Mouse (Mus musculus) liver, embryonic 16.5 days (tissue): ENCODE data around the gene Anks1b. TPM values are rescaled to one million over a fixed set of nuclear protein-coding genes. Genes with fewer than 3 reads are reported as not detected.

Source experiments
- ATAC-seq: fragments of 200-750 bp; cut with Nextera tagmentation; 2 replicates; pipeline ENCODE4 v1.8.0; 2017; ENCODE audit warnings: low read depth, mild to moderate bottlenecking, moderate number of reproducible peaks, moderate library complexity
- H3K27ac ChIP-seq: fragments of 300-500 bp; sonication (generic); 2 replicates; pipeline ENCODE4 v1.5.1; 2014; ENCODE audit warnings: mild to moderate bottlenecking, low read length
- H3K27me3 ChIP-seq: fragments of 300-500 bp; sonication (generic); 2 replicates; pipeline ENCODE4 v1.6.1; 2014; ENCODE audit warnings: low read depth, low read length, mixed read lengths; ENCODE audit not compliant: control insufficient read depth, insufficient read depth
- H3K36me3 ChIP-seq: fragments of 300-500 bp; sonication (generic); 2 replicates; pipeline ENCODE4 v1.6.1; 2014; ENCODE audit warnings: mild to moderate bottlenecking; ENCODE audit not compliant: control insufficient read depth, insufficient read depth
- H3K4me1 ChIP-seq: fragments of 300-500 bp; sonication (generic); 2 replicates; pipeline ENCODE4 v1.6.1; 2014; ENCODE audit warnings: low read depth, low read length, mixed read lengths; ENCODE audit not compliant: control insufficient read depth
- H3K4me2 ChIP-seq: fragments of 300-500 bp; sonication (generic); 2 replicates; pipeline ENCODE4 v1.6.1; 2014; ENCODE audit warnings: low read depth, low read length, mixed read lengths
- H3K4me3 ChIP-seq: fragments of 300-500 bp; sonication (generic); 2 replicates; pipeline ENCODE4 v1.5.1; 2014; ENCODE audit warnings: low read depth, mild to moderate bottlenecking, low read length
- H3K9ac ChIP-seq: fragments of 300-500 bp; sonication (generic); 2 replicates; pipeline ENCODE4 v1.6.1; 2014; ENCODE audit warnings: low read depth, low read length
- H3K9me3 ChIP-seq: fragments of 300-500 bp; sonication (generic); replicated peaks from 2 replicates; pipeline ENCODE4 v1.6.1; 2016; ENCODE audit warnings: low read length; ENCODE audit not compliant: control insufficient read depth
- WGBS: fragments of 180-500 bp; shearing (Covaris S2); extraction: QIAGEN DNeasy Blood & Tissue Kit; methylation state at CpG from one replicate; pipeline ENCODE4 v1.1.7; 2014; ENCODE audit not compliant: insufficient replicate concordance; 5-methylcytosine and 5-hydroxymethylcytosine counted together
- polyA plus RNA-seq: library from polyadenylated mRNA; unstranded; fragments of >200 nt; fragmentation: Nextera tagmentation; extraction: Ambion mirVana; gene quantifications from 2 replicates; pipeline ENCODE4 v1.2.1, GENCODE M21; 2015

Anks1b gene
- polyA plus RNA-seq, 1 experiment from 2014 or later, result not detected

DNA sequence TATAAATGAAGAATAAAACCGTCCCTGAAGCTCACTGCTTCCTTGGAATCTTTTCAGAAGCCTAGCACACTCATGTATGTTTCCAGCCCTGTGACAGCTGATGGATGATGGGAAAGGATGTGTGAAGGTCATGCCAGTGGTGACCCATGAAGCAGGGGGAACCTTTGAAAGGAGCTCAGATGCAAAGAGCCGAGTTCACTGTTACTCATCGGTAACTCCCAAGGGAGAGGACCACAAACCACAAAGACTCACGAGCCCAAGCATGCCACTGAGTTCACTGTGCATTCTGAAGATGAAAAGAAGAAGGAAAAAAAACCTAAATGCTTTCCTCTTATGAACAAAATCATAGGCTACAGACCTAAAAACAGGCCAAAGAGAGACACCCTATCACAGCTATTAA lies 859.5 kb downstream of the Anks1b start:
- Histone ChIP-seq H3K4me3 (no peak overlapping the region), H3K36me3 (no peaks in the 10 kb centered on the region), H3K4me1 (no peaks in the 10 kb centered on the region), H3K27ac (no peak overlapping the region), H3K9ac (no peak overlapping the region), H3K9me3 (no peaks in the 10 kb centered on the region), H3K4me2 (no peak overlapping the region), H3K27me3 (no peaks in the 10 kb centered on the region)
- 35% methylated on average over 4 of the region's 4 CpGs for WGBS
- ATAC-seq, result no peak

DNA sequence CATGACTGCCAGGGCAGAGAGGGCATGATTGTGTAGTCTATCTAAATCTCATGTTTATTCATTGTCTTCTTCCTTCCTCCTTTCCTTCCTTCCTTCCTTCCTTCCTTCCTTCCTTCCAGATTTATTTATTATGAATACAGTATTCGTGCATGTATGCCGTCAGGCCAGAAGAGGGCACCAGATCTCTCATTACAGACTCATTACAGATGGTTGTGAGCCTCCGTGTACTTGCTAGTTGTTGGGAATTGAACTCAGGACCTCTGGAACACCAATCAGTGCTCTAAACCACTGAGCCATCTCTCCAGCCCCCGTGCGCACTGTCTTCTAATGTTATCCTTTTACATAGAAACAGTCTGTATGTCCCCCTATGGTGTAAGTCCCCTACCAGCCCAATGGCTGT lies 860.3 kb downstream of the Anks1b start:
- no peaks in the 10 kb centered on the region for H3K4me1 ChIP-seq
- WGBS, result 18% methylated on average over 5 of the region's 5 CpGs
- no peak for ATAC-seq

GRCm38 (mm10) chr10:90738475-90738874 lies 865.2 kb downstream of the Anks1b start:
- H3K36me3 ChIP-seq, result no peaks in the 10 kb centered on the region
- H3K27ac ChIP-seq, result no peak overlapping the region
- no peak for ATAC-seq
- H3K9me3 ChIP-seq, result no peaks in the 10 kb centered on the region
- H3K4me2 ChIP-seq, result no peak overlapping the region
- H3K4me1 ChIP-seq, result no peaks in the 10 kb centered on the region
- H3K9ac ChIP-seq, result no peak overlapping the region
- 47% methylated on average over 2 of the region's 2 CpGs for WGBS
- H3K27me3 ChIP-seq, result no peaks in the 10 kb centered on the region
- no peak overlapping the region for H3K4me3 ChIP-seq

More for the DNA sequence above, 860.3 kb downstream of the Anks1b start:
- Histone ChIP-seq H3K9me3 (no peaks in the 10 kb centered on the region), H3K36me3 (no peaks in the 10 kb centered on the region), H3K9ac (no peak overlapping the region), H3K27ac (no peak overlapping the region), H3K27me3 (no peaks in the 10 kb centered on the region), H3K4me2 (no peak overlapping the region), H3K4me3 (no peak overlapping the region)

GRCm38 (mm10) chr10:90740956-90741355 lies 867.6 kb downstream of the Anks1b start:
- Histone ChIP-seq H3K27me3 (no peaks in the 10 kb centered on the region), H3K4me1 (no peaks in the 10 kb centered on the region), H3K4me2 (no peak overlapping the region), H3K36me3 (no peaks in the 10 kb centered on the region), H3K27ac (no peak overlapping the region), H3K4me3 (no peak overlapping the region), H3K9me3 (no peaks in the 10 kb centered on the region), H3K9ac (no peak overlapping the region)
- 70% methylated on average over 5 of the region's 5 CpGs for WGBS
- no peak for ATAC-seq

- Histone ChIP-seq H3K9ac (no peak overlapping the region), H3K9me3 (no peaks in the 10 kb centered on the region), H3K4me2 (no peak overlapping the region), H3K27ac (no peak overlapping the region), H3K4me1 (no peaks in the 10 kb centered on the region), H3K4me3 (no peak overlapping the region), H3K36me3 (no peaks in the 10 kb centered on the region), H3K27me3 (no peaks in the 10 kb centered on the region)
- ATAC-seq, result no peak
- WGBS, result 69% methylated on average over 5 of the region's 5 CpGs
These were observed 878.6 kb downstream of the Anks1b start for GRCm38 (mm10) chr10:90751889-90752288.

DNA sequence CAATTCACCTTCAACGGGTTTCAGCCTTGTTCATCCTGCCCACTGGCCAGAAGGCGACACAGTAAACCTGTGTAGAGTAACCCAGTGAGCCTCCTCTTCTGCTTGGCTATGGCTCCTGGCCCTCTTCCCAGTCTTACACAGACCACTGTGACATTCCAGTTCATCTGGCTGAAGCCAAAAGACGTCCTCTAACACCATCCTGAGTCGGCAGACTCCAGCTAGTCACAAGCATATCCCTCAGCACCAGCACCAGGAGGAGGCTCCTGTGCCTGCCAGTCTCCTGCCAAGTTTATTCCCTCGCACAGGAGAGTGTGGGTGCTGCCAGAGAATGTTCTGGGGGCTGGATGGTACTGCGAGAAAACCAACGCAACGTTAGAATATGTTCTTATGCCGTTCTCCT lies 879.8 kb downstream of the Anks1b start:
- Histone ChIP-seq H3K9me3 (no peaks in the 10 kb centered on the region), H3K36me3 (no peaks in the 10 kb centered on the region), H3K27me3 (no peaks in the 10 kb centered on the region), H3K27ac (no peak overlapping the region), H3K4me1 (no peaks in the 10 kb centered on the region), H3K9ac (no peak overlapping the region), H3K4me3 (no peak overlapping the region), H3K4me2 (no peak overlapping the region)
- WGBS, result 58% methylated on average over 9 of the region's 9 CpGs
- ATAC-seq, result no peak

- Histone ChIP-seq H3K9ac (no peak overlapping the region), H3K4me1 (no peaks in the 10 kb centered on the region)
- WGBS, result 62% methylated on average over 4 of the region's 4 CpGs
These were observed 884.5 kb downstream of the Anks1b start for GRCm38 (mm10) chr10:90757773-90758172.

GRCm38 (mm10) chr10:90759929-90760328 lies 886.6 kb downstream of the Anks1b start:
- Histone ChIP-seq H3K9ac (no peak overlapping the region), H3K9me3 (no peaks in the 10 kb centered on the region), H3K27ac (no peak overlapping the region), H3K4me1 (no peaks in the 10 kb centered on the region), H3K27me3 (no peaks in the 10 kb centered on the region), H3K4me3 (no peak overlapping the region), H3K4me2 (no peak overlapping the region), H3K36me3 (no peaks in the 10 kb centered on the region)
- WGBS, result 60% methylated on average over 5 of the region's 5 CpGs
- no peak for ATAC-seq

More at GRCm38 (mm10) chr10:90757773-90758172, 884.5 kb downstream of the Anks1b start:
- Histone ChIP-seq H3K4me3 (no peak overlapping the region), H3K9me3 (no peaks in the 10 kb centered on the region), H3K36me3 (no peaks in the 10 kb centered on the region), H3K4me2 (no peak overlapping the region), H3K27me3 (no peaks in the 10 kb centered on the region), H3K27ac (no peak overlapping the region)
- no peak for ATAC-seq

DNA sequence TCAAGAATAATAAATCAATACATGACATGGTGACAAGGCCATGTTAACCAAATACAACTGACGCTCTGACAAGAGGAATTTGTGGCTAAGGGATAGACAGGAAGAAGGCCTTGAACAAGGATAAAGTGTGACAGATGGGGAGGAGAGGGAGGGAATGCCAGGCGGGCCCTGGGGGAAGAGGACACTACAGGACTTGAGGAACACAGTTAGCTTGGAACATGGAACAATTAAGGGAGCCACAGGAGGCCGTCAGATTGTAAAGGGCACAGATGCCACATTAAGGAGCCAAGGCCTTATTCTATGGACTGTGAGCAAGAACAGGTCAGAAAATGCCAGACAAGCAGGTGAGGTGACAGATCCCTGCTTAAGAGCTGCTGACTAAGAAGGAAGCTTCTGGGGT lies 893.0 kb downstream of the Anks1b start:
- Histone ChIP-seq H3K27ac (no peak overlapping the region), H3K4me3 (no peak overlapping the region), H3K27me3 (no peaks in the 10 kb centered on the region), H3K4me1 (no peaks in the 10 kb centered on the region), H3K9ac (no peak overlapping the region), H3K36me3 (no peaks in the 10 kb centered on the region), H3K9me3 (no peaks in the 10 kb centered on the region), H3K4me2 (no peak overlapping the region)
- ATAC-seq, result no peak
- WGBS, result 37% methylated on average over 3 of the region's 3 CpGs
